Mouse (Mus musculus): ENCODE results near the gene Men1. TPM values are rescaled to one million over a fixed set of nuclear protein-coding genes. Genes with fewer than 3 reads are reported as not detected.

The Men1 gene
- total RNA-seq, 2 experiments from 2014 or later = 63.3 to 69.8 TPM

GRCm38 (mm10) chr19:6370175-6370574, 35.4 kb downstream of the Men1 start:
- DNase-seq = no peak

- no peak for DNase-seq
These were observed 37.7 kb downstream of the Men1 start for GRCm38 (mm10) chr19:6372433-6372832.

GRCm38 (mm10) chr19:6373539-6374400, 39.0 kb downstream of the Men1 start:
- peak; percentile 47 to 64 for DNase-seq

- no peak for DNase-seq
These were observed 39.8 kb downstream of the Men1 start for GRCm38 (mm10) chr19:6374571-6374970.

- DNase-seq = no peak
These were observed 40.9 kb downstream of the Men1 start for GRCm38 (mm10) chr19:6375423-6376254.

GRCm38 (mm10) chr19:6376255-6376564, 41.4 kb downstream of the Men1 start:
- no peak for DNase-seq

- DNase-seq = no peak
These were observed 41.9 kb downstream of the Men1 start for GRCm38 (mm10) chr19:6376643-6377042.

- DNase-seq = no peak
These were observed 42.7 kb downstream of the Men1 start for GRCm38 (mm10) chr19:6377327-6378040.

- no peak for DNase-seq
These were observed 45.8 kb downstream of the Men1 start for GRCm38 (mm10) chr19:6380411-6381166.

- no peak for DNase-seq
These were observed 46.5 kb downstream of the Men1 start for GRCm38 (mm10) chr19:6381238-6381637.

- no peak for DNase-seq
These were observed 47.6 kb downstream of the Men1 start for GRCm38 (mm10) chr19:6382323-6382924.

- DNase-seq = no peak
These were observed 48.7 kb downstream of the Men1 start for GRCm38 (mm10) chr19:6383470-6383869.

- DNase-seq = no peak
These were observed 49.3 kb downstream of the Men1 start, which contains the start of gene Pygm for GRCm38 (mm10) chr19:6384128-6384527. Gene Pygm (plus strand): TSS chr19:6384399.

GRCm38 (mm10) chr19:6384954-6385353, 50.2 kb downstream of the Men1 start:
- no peak for DNase-seq

- DNase-seq = no peak
These were observed 50.6 kb downstream of the Men1 start for GRCm38 (mm10) chr19:6385419-6385818.

GRCm38 (mm10) chr19:6385821-6386220, 51.0 kb downstream of the Men1 start:
- DNase-seq = no peak

- no peak for DNase-seq
These were observed 51.5 kb downstream of the Men1 start for GRCm38 (mm10) chr19:6386234-6386633.

GRCm38 (mm10) chr19:6388006-6388405, 53.2 kb downstream of the Men1 start:
- no peak for DNase-seq

GRCm38 (mm10) chr19:6389803-6390202, 55.0 kb downstream of the Men1 start:
- no peak for DNase-seq

GRCm38 (mm10) chr19:6390251-6390650, 55.5 kb downstream of the Men1 start:
- DNase-seq = no peak
